Mouse (Mus musculus): ENCODE measurements around the gene Hoxa4. TPM values are rescaled to one million over a fixed set of nuclear protein-coding genes. Genes with fewer than 3 reads are reported as not detected.

Gene Hoxa4
- polyA plus RNA-seq, 1 experiment: not detected

- H3K4me1 ChIP-seq (ENCODE audit: control insufficient read depth, insufficient read depth, low read length): peaks cover 4% of the 10 kb centered on the region
- 5% methylated on average over 55 of the region's 55 CpGs for WGBS
- H3K4me3 ChIP-seq (ENCODE audit: insufficient read depth, low read depth, low read length): no peak overlapping the region
- no peak for TF ChIP-seq CTCF (IDR thresholded peaks at IDR 0.05; ENCODE audit: insufficient read depth, low read depth, low read length)
- TF ChIP-seq POLR2A (IDR thresholded peaks at IDR 0.05; ENCODE audit: insufficient read depth, low read depth, low read length): no peak
- no peak overlapping the region for H3K27ac ChIP-seq (ENCODE audit: insufficient read depth, low read depth, low read length)
Measured at GRCm38 (mm10) chr6:52205638-52206621, 14.4 kb upstream of the Hoxa4 start.

- Histone ChIP-seq H3K27ac (ENCODE audit: insufficient read depth, low read depth, low read length) (no peak overlapping the region), H3K4me3 (ENCODE audit: insufficient read depth, low read depth, low read length) (no peak overlapping the region), H3K4me1 (ENCODE audit: control insufficient read depth, insufficient read depth, low read length) (peaks cover 4% of the 10 kb centered on the region)
- TF ChIP-seq CTCF (IDR thresholded peaks at IDR 0.05; ENCODE audit: insufficient read depth, low read depth, low read length): no peak
- TF ChIP-seq POLR2A (IDR thresholded peaks at IDR 0.05; ENCODE audit: insufficient read depth, low read depth, low read length): no peak
- 5% methylated on average over 14 of the region's 14 CpGs for WGBS
Measured at GRCm38 (mm10) chr6:52205221-52205620, 13.7 kb upstream of the Hoxa4 start.

GRCm38 (mm10) chr6:52204050-52204752 lies 12.6 kb upstream of the Hoxa4 start, which contains the start of gene Hoxa5:
Gene Hoxa5, minus strand, starts transcription at chr6:52204587.
- Histone ChIP-seq H3K4me1 (ENCODE audit: control insufficient read depth, insufficient read depth, low read length) (peaks cover 4% of the 10 kb centered on the region), H3K4me3 (ENCODE audit: insufficient read depth, low read depth, low read length) (no peak within 1 kb of the TSS), H3K27ac (ENCODE audit: insufficient read depth, low read depth, low read length) (no peak within 1 kb of the TSS)
- no peak for TF ChIP-seq POLR2A (IDR thresholded peaks at IDR 0.05; ENCODE audit: insufficient read depth, low read depth, low read length)
- no peak for TF ChIP-seq CTCF (IDR thresholded peaks at IDR 0.05; ENCODE audit: insufficient read depth, low read depth, low read length)
- WGBS: 2% methylated on average over 65 of the region's 65 CpGs

GRCm38 (mm10) chr6:52203371-52204049 lies 12.0 kb upstream of the Hoxa4 start:
- WGBS: 1% methylated on average over 46 of the region's 46 CpGs
- no peak for TF ChIP-seq CTCF (IDR thresholded peaks at IDR 0.05; ENCODE audit: insufficient read depth, low read depth, low read length)
- no peak for TF ChIP-seq POLR2A (IDR thresholded peaks at IDR 0.05; ENCODE audit: insufficient read depth, low read depth, low read length)
- Histone ChIP-seq H3K4me1 (ENCODE audit: control insufficient read depth, insufficient read depth, low read length) (peaks cover 4% of the 10 kb centered on the region), H3K27ac (ENCODE audit: insufficient read depth, low read depth, low read length) (no peak overlapping the region), H3K4me3 (ENCODE audit: insufficient read depth, low read depth, low read length) (no peak overlapping the region)

- H3K4me3 ChIP-seq (ENCODE audit: insufficient read depth, low read depth, low read length): no peak overlapping the region
- H3K4me1 ChIP-seq (ENCODE audit: control insufficient read depth, insufficient read depth, low read length): peaks cover 4% of the 10 kb centered on the region
- TF ChIP-seq CTCF (IDR thresholded peaks at IDR 0.05; ENCODE audit: insufficient read depth, low read depth, low read length): no peak
- TF ChIP-seq POLR2A (IDR thresholded peaks at IDR 0.05; ENCODE audit: insufficient read depth, low read depth, low read length): no peak
- 4% methylated on average over 10 of the region's 10 CpGs for WGBS
- no peak overlapping the region for H3K27ac ChIP-seq (ENCODE audit: insufficient read depth, low read depth, low read length)
Measured at GRCm38 (mm10) chr6:52203121-52203370, 11.5 kb upstream of the Hoxa4 start.

GRCm38 (mm10) chr6:52202362-52203120 lies 11.0 kb upstream of the Hoxa4 start:
- Histone ChIP-seq H3K4me3 (ENCODE audit: insufficient read depth, low read depth, low read length) (no peak overlapping the region), H3K27ac (ENCODE audit: insufficient read depth, low read depth, low read length) (no peak overlapping the region), H3K4me1 (ENCODE audit: control insufficient read depth, insufficient read depth, low read length) (peaks cover 4% of the 10 kb centered on the region)
- WGBS: 5% methylated on average over 22 of the region's 22 CpGs
- TF ChIP-seq CTCF (IDR thresholded peaks at IDR 0.05; ENCODE audit: insufficient read depth, low read depth, low read length): no peak
- TF ChIP-seq POLR2A (IDR thresholded peaks at IDR 0.05; ENCODE audit: insufficient read depth, low read depth, low read length): no peak

GRCm38 (mm10) chr6:52201269-52201668 lies 9.7 kb upstream of the Hoxa4 start:
- no peak overlapping the region for H3K4me3 ChIP-seq (ENCODE audit: insufficient read depth, low read depth, low read length)
- no peak for TF ChIP-seq POLR2A (IDR thresholded peaks at IDR 0.05; ENCODE audit: insufficient read depth, low read depth, low read length)
- TF ChIP-seq CTCF (IDR thresholded peaks at IDR 0.05; ENCODE audit: insufficient read depth, low read depth, low read length): no peak
- WGBS: 13% methylated on average over 1 of the region's 1 CpGs
- no peak overlapping the region for H3K27ac ChIP-seq (ENCODE audit: insufficient read depth, low read depth, low read length)
- peaks cover 4% of the 10 kb centered on the region for H3K4me1 ChIP-seq (ENCODE audit: control insufficient read depth, insufficient read depth, low read length)

- peaks cover 4% of the 10 kb centered on the region for H3K4me1 ChIP-seq (ENCODE audit: control insufficient read depth, insufficient read depth, low read length)
- H3K4me3 ChIP-seq (ENCODE audit: insufficient read depth, low read depth, low read length): no peak overlapping the region
- no peak overlapping the region for H3K27ac ChIP-seq (ENCODE audit: insufficient read depth, low read depth, low read length)
- 13% methylated on average over 10 of the region's 10 CpGs for WGBS
- no peak for TF ChIP-seq POLR2A (IDR thresholded peaks at IDR 0.05; ENCODE audit: insufficient read depth, low read depth, low read length)
- no peak for TF ChIP-seq CTCF (IDR thresholded peaks at IDR 0.05; ENCODE audit: insufficient read depth, low read depth, low read length)
Measured at GRCm38 (mm10) chr6:52200751-52201250, 9.2 kb upstream of the Hoxa4 start.

All from olfactory bulb, adult 2 months (tissue).